Mouse (Mus musculus) 3134 (cell line): ENCODE results near the gene Tpm3.
"Not testable (repeated sequence)": the region's sequence is repeated elsewhere in the genome, so short reads cannot be mapped to it uniquely, and the experiment has no call there.

Experiments used
- DNase-seq: peaks from one replicate; pipeline ENCODE4 v3.0.0-alpha.2; 2011; ENCODE audit warnings: low spot score; ENCODE audit not compliant: insufficient read length; ENCODE audit errors: extremely low read depth

Gene Tpm3

DNA sequence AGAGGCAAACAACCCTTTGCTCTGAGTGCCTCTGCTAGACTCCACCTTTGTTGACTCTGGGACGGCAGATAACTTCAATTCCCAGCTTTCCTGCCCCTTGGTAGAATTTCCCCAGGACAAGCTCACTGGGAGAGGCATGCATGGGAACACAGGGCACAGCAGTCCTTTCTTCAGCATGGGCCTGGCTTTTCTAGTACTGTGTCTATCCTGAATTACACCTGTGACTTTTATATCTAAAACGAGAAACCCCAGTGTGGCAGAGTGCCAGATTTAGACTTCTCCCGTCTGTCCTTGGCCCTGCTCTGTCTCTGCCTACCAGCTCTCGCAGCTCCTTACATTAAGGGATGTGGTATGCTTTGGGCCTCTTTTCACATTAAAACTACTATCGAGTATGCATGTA, 10.6 kb downstream of the Tpm3 start:
- DNase-seq, result no peak

DNA sequence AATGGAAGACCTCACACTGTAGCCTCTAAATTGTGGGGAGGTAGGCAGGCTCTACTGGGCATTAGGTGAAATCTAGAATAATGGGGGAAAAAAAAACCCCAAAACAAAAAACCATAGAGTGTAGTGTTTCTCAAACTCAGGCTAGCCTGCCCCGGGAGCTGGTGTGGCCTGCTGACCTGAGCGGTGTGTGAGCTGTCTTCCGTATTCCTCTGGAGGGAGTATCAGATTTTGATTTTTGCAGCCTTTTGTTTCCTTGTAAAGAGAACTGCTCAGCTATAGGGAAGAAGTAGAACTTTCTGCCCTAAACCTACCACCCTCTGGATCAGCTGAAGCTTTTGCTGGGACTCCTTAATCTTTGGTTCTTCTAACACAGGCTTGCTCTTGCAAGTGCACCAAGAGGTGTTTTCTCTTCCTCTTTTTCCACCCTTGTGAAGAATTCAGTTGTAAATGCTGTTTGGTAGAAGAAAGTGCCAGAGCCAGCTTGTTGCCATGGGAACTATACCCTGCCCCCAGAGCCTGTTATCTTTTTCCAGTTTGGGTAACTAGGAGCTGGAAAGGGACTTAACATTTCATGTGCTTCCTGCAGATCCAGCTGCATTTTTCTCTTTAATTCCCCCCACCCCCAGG, 11.4 kb downstream of the Tpm3 start:
- no peak for DNase-seq

DNA sequence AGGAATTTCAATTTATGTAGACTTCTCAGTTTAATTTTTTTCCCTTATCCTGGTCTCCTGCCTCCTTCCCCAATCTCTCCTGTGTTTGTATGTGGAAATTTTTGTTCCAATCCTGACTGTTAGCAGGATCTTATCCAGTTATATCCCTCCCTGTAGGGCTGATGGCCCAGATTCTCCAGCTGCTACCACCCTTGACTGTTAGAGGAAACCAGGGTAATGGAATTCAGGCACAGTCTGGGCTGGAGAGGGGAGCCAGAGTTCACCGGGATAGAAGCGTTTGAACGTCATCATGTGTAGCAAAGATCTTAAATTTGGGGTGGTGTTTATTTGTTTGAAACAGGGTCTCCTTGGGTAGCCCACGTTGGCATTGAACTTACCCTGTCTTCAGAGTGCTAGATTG, 12.3 kb downstream of the Tpm3 start:
- DNase-seq, result no peak

DNA sequence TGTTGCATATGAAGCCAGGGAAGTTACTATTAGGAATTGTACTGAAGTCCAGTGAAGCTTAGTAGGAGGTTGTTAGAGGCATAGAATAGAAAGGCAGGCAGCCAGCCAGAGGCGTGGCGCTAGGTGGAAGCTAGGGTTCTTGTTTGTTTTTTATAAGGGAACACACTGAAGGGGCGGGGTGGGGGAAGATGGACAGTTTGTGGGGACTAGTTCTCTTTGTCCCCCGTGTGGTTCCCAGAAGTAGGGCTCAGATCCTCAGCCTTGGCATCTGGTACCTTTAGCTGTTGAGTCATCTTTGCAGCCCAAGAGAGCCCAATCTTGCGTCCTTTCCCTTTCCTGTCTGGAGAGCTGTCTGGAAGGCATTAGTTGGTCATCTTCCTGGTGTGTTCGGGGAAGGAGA, 12.8 kb downstream of the Tpm3 start:
- DNase-seq, result peak; percentile 44

DNA sequence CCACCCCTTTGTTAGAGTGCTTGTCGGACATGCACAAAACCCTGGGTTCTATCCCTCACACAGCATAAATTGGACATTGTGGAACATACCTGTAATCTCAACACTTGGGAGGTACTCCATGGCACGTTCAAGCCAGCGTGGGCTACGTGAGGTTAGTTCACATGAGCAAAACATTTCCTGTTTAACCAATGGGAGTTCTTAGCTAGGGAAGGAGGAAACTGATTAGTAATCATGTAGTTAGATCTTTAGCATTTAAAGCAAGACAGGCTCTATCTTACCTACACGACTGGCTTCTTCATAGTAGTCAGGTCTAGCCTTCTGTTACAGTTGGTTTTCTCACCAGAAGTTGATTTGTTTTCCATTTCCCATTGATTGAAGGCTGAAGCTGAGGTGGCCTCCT, 13.6 kb downstream of the Tpm3 start:
- DNase-seq, result no peak

DNA sequence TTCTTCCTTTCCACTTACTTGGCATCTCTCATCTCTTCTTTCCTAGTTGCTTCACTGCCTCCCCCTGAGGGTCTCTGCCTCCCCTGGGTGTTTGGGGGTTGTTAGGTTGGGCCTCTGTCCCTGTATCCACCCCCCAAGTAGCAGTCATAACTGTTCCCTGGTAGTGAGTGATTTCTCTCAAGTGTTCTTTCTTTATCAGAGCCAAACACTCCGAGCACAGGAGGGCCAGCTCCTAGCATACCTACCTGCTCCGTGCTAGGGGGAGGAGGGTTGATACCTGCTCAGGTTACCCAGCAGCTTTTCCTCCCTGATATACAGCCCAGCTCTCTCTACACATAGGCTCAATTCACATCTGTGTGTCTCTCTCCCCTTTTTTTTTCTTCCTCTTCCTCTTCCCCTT, 16.2 kb downstream of the Tpm3 start:
- no peak for DNase-seq

DNA sequence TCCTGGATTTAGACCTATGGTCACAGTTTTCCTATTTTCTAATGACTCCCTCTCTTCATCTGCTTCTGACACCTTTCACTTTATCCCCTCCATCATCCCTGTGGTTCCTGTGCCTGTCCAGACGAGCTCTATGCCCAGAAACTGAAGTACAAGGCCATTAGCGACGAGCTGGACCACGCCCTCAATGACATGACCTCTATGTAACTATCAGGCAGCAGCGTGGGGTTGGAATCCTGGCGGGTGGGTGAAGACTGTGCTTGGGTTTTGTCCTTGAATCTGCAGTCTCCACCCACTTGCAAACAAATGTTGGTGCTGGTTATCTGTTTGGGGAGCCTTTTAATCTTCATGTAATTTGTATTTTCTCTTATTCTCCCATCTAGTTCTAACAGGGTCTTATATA, 18.4 kb downstream of the Tpm3 start:
- no peak for DNase-seq

DNA sequence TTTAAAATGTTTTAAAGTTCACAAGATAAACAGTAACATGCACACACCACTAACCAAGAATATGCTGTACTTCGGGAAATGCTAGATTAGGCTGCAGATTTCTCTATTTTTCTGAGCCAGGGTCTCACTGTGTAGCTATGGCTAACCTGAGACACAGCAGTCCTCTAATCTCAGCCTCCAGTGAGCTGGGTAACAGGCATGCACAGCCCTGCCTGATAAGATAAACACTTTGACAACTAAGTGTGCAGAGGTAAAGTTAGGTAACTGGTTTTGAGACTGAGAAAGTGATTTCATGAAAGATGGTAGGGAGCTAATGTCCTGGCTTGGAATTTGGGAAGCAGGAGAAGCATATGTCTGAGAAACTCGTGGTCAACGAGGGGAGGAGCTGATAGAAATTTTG, 22.0 kb downstream of the Tpm3 start:
- DNase-seq, result no peak

DNA sequence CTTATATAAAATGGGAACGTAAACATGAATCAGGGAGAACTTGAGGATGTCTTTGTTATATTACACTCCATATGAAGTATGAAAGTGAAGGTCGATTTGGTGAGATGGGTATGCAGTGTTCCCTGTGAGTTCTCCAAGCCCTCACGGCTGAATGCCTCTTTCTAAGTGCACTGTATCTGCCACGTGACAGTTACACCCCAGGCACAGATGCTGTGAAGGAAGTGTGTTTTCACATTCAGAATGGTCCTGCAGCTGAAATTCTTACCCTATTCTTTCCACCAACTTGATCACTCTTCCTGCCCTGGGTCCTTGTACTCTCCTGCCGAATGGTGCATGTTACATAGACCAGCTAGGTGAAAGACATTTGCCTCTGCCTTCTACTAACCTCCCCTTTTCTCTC, 25.5 kb downstream of the Tpm3 start:
- DNase-seq, result no peak

DNA sequence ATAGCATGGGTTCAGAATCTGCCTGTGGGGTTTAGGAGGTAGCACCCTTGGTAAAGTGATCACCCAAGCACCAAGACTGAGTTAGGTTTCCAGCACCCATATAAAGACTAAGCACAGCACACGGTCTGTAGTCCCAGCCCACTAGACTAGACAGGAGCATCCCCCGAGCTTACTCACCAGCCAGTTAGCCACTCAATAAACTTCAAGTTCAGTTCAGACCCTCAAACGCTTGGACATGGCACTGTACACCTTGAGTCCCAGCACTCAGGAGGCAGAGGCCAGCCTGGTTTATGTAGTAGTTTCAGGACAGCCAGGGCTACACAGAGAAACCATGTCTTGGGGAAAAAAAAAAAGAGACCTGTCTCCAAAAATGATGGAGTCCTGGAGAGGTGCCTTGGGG, 28.6 kb downstream of the Tpm3 start:
- DNase-seq, result no peak

DNA sequence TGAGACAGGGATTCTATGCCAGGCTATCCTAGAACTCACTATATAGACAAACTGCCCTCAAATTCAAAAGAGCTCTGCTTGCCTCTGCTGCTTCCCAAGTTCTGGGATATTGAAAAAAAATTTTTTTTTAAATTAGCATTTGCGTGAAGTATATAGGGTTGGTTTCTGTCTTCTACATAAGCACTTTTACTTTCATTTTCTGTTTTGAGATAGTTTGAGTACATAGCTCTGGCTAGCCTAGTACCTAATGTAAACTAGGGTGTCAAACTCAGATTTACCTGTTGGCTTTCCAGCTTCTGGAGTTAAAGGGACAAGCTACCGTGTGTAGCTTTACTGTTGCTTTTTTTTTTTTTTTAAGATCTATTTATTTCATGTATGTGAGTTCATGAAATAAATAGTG, 29.2 kb downstream of the Tpm3 start:
- no peak for DNase-seq

DNA sequence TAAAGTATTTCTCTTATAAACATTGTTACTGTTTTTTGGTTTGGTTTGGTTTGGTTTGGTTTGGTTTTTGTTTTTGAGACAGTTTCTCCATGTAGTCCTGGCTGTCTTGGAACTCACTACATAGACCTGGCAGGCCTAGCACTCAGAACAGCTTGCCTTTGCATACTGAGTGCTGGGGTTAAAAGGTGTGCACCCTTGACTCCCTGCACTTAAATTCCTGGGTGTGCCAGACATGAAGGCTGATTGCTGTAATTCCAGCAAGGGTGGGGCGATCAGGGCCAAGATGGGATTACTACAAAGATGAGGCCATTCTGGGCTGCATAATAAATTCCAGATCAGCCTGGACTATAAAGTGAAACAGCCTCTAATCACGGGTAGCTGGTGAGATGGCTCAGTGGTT, 29.8 kb downstream of the Tpm3 start:
- no peak for DNase-seq

DNA sequence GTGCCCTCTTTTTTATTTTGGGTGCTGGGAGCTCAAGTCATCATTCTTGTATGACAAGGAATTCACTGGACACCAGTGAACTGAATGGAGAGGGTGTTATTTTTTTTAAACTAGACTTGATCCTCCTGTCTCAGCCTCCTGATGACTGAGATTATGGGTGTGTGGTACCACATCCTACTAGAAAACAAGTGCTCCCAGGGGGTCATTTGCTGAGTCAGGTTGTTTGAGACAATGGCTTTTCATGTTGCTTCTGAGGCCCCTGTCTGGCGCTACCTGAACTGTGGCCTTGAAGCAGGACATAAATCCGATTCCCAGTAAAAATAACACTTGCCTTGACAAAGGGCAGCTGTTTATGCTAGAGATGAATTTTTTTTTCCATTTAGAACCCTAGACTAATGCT, 30.7 kb downstream of the Tpm3 start:
- no peak for DNase-seq

DNA sequence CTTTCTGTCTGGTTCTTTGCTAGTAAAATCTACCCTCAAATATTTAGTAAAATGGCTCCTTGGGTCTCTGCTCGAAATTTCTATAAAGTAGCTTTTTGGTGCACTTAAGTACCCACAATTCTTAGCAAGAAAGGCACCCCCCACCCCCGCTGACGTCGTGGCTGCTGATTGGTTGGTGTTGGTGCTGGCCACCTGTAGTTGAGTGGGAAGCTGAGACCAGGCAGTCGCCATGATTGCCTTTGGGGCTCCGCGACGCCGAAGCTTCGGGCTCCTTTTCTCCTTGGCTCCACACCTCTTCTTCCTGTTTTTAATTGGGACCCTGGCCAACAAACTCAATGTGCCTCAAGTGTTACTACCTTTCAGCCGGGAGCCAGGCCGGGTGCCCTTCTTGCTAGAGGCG, 31.5 kb downstream of the Tpm3 start, which contains the start of gene Nup210l:
TSS of gene Nup210l (plus strand) at position 195 of the 400 bp plus-strand sequence.
- DNase-seq, result peak; percentile 34

DNA sequence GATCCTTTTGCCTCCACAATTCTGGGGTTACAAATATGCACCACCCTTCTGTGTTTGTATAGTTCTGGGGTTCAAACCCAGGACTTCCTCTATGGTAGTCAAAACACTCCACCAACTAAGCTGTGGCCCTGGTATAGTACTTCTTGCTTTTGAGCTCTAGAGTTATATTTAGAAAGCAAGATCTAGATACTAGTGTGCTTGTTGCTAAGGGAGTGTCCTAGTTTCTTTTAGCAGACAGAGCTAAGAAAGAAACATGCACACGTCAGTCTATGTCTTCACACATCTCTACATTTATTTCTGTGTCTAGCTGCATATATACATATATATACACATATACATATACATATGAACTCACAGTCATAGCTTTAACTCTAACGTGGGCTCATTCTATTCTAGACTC, 39.3 kb downstream of the Tpm3 start:
- DNase-seq, result no peak

DNA sequence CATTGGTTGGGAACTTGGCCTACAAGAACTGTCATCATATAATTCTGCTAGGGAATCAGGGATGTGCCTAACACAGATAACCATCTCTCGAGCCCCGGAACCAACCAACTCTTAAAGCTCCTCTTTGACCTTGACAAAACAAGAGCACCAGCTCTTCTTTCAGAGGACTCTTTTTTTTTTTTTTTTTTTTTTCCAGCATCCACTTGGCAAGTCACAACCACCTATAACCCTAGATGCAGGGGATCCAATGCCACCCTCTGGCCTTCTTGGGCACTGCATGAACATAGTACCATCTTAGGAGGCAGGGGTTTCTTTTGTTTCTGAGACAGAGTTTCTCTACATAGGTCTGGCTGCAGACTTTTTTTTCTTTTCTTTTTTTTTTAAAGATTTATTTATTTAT, 41.9 kb downstream of the Tpm3 start:
- no peak for DNase-seq

DNA sequence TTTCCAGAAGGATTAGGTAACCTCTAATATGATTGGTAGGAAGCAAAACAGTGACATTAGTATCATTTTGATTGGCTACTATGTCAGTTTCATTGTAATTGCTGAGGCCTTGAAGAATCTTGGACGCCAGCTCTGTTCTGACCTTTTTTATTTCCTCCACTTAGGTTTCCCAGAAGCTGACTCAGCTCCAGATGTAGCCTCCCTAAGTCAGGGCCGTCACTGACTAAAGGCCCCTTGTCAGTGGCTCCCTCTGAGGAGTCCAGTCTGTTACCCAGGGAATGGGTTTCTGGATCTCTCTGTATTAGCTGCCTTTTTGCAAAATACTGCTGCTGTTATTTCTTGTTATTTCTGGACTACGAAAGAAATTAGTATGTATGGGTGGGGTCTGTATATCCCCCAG, 43.1 kb downstream of the Tpm3 start:
- DNase-seq, result no peak

DNA sequence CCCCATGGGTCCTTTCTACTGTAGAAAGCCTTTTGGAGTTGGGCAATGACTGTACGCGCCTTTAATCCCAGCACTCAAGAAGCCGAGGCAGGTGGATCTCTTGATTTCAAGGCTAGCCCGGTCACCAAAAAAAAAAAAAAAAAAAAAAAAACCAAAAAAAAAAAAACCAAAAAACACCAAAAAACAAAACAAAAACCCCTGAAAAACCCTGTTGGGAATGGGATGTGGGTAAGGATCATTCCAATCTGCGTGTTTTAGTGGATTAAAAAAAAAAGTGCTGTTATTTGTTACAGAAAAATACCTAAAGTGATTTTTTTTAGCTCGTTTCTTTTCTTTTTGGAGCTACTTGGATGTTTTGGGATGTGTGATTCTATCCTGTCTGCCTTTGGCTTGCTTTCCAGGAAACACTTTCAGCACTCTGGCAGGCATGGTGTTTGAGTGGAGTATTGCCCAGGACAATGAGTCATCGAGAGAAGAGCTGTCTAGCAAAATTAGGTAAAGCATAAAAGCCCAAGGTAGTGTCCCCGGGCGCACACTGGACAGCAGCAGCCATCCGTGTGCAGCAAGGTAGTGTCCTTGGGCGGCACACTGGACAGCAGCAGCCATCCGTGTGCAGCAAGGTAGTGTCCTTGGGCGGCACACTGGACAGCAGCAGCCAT, 45.8 kb downstream of the Tpm3 start:
- DNase-seq, result peak; percentile 70

DNA sequence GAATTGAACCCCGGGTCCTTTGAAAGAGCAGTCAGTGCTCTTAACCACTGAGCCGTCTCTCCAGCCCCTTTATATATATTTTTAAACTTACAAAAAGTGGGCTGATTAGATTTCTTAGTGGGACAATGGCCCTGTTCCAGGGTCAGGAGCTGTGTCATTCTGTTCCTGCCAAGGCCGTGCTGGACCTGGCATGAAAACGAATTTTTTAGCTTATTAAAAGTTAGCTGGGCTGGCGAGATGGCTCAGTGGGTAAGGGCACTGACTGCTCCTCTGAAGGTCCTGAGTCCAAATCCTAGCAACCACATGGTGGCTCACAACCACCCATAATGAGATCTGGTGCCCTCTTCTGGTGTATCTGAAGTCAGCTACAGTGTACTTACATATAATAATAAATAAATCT, 49.6 kb downstream of the Tpm3 start:
- DNase-seq, result not testable (repeated sequence)

DNA sequence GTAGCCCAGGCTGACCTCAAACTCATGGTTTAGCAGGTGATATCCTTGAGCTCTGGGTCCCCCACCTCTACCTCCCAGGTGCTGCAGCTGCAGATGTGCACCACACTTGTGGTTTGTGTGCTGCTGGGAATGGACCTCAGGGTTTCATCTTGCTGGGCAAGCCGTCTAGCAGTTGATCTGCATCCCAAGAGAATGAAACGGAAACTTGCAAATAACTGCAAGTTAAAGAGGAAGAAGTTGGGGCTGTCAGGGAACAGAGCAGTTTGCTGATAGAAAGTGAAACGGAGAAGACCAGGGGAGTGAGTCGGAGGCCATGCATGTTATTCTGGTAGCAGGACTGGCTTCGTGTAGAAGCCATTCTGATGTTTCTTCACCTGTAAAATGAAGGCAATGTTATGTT, 53.3 kb downstream of the Tpm3 start:
- no peak for DNase-seq

DNA sequence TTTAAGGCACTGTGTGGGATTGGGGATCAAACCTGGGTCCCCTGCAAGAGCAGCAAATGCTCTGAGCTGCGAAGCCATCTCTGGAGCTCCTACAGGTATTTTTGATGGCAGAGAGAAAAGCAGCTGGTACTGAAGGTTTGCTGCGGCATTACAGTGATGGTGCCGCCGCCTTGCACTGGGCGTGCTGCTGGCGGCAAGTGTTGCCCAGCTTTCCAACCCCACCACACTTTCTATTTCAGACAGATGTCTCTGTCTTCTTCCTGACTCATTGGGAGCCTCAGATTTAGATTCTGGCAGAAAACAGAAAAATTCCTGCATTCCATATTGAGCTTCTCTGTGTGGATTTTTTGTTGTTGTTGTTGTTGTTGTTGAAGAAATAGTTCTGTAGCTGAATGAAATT, 55.4 kb downstream of the Tpm3 start:
- DNase-seq, result no peak

DNA sequence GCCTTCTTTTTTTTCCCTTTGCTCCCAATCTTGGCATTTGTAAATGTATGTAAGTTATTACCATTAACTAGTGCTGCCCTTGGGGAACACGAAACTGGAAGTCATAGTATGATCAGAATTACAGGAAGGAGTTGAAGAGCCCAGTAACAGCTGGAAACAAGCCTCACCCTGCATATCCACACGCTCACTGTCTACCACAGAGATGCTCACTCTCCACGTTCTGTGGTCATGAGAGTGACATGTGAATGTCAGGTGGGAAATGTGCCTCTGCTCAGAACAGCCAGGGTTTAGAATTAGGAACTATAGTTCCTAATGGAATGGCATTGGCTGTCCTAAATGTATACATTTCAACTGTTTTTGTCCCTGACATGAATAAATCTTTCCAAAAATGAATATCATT, 60.3 kb downstream of the Tpm3 start:
- DNase-seq, result no peak

DNA sequence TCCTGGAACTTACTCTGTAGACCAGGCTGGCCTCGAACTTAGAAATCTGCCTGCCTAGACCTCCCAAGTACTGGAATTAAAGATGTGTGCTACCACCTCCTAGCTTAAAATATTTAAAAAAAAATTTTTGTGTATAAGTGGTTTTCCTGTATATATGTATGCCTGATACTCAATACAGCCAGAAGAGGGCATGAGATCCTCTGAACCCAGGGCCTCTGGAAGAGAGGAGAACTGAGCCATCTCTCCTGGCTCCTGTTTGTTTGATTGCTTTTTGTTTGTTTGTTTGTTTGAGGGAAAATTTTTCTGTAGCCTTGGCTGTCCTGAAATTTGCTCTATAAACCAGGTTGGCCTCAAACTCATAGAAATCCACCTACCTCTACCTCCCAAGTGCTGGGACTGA, 60.9 kb downstream of the Tpm3 start:
- no peak for DNase-seq
